Mouse (Mus musculus) left cerebral cortex, postnatal 36 days (tissue): Measurements from ENCODE around the gene Sco1. TPM values are rescaled to one million over a fixed set of nuclear protein-coding genes. Genes with fewer than 3 reads are reported as not detected.

Experiments
- DNase-seq, 2 experiments: peaks; one replicate each; pipeline ENCODE4 v3.0.0; 2021 to 2022; ENCODE audit warnings: low spot score in 2 of 2, mixed read lengths in 1 of 2
- intact Hi-C: fragments of 180-260 bp; cut with DNase I; formaldehyde crosslinking; loops from one replicate; pipeline ENCODE4 v1.15.1; 2025
- microRNA-seq: library from miRNA; unstranded; fragments of <30 nt; microRNA quantifications from one replicate; pipeline ENCODE4 v1.2.0, GENCODE M21; 2022
- total RNA-seq, 2 experiments: library from RNA; stranded (reverse); gene quantifications; 2 replicates each; pipeline ENCODE4 v1.2.3; 2021

Gene Sco1
- total RNA-seq, 2 experiments from 2014 or later: 9.0 to 12.1 TPM

- no peak for DNase-seq
- intact Hi-C loops: no loop called here
These were observed 54.5 kb downstream of the Sco1 start for GRCm38 (mm10) chr11:67106973-67107372.

- intact Hi-C loops: loop anchor here (10.0 kb wide), 2 partner anchors 344 to 544 kb away; partner anchors contain the start of gene Gas7
- DNase-seq: peak; percentile 75 to 80
These were observed 57.9 kb downstream of the Sco1 start for GRCm38 (mm10) chr11:67110168-67110948.

- intact Hi-C loops: loop anchor here (1.0 to 10.0 kb wide), 4 partner anchors 123 to 543 kb away; partner anchors contain the start of gene Gas7
These were observed 59.8 kb downstream of the Sco1 start for GRCm38 (mm10) chr11:67112019-67112850.

GRCm38 (mm10) chr11:67112851-67113202 lies 60.4 kb downstream of the Sco1 start:
- intact Hi-C loops: loop anchor here (1.0 to 10.0 kb wide), 4 partner anchors 122 to 542 kb away; partner anchors contain the start of gene Gas7
- DNase-seq: peak; percentile 49 to 77

More at GRCm38 (mm10) chr11:67112019-67112850, 59.8 kb downstream of the Sco1 start:
- DNase-seq: peak; percentile 63 to 75

GRCm38 (mm10) chr11:67113381-67113780 lies 60.9 kb downstream of the Sco1 start:
- DNase-seq: no peak
- intact Hi-C loops: loop anchor here (10.0 kb wide), 2 partner anchors 341 to 541 kb away; partner anchors contain the start of gene Gas7

GRCm38 (mm10) chr11:67114261-67114660 lies 61.8 kb downstream of the Sco1 start:
- DNase-seq: no peak
- intact Hi-C loops: loop anchor here (10.0 kb wide), 2 partner anchors 341 to 541 kb away; partner anchors contain the start of gene Gas7

GRCm38 (mm10) chr11:67114901-67115300 lies 62.4 kb downstream of the Sco1 start:
- intact Hi-C loops: loop anchor here (10.0 kb wide), 2 partner anchors 340 to 540 kb away; partner anchors contain the start of gene Gas7

More at GRCm38 (mm10) chr11:67114901-67115300, 62.4 kb downstream of the Sco1 start:
- no peak for DNase-seq

Small RNA genes lying within 50 kb of the gene (microRNA-seq; reads per million reads assigned to microRNA genes)
- not detected for gene Mir6923

Other genes with a start within 250 kb of the Sco1 start
- gene Pirt, start 140.7 kb upstream of the Sco1 start, total RNA-seq: under 1 TPM in 1 of 2 experiments, not detected in 1; 0.20 TPM
- not detected for gene Tmem238l, start 96.0 kb upstream of the Sco1 start, total RNA-seq
- gene Tmem220, start 27.5 kb upstream of the Sco1 start, total RNA-seq: under 1 TPM; 0.27 to 0.68 TPM
- 10 to 100 TPM; 24.8 to 26.7 TPM for gene Adprm, start 76 bp upstream of the Sco1 start, total RNA-seq
- 1 to 10 TPM; 3.5 to 6.2 TPM for gene Myh3, start 25.6 kb downstream of the Sco1 start, total RNA-seq
- gene Myh2, start 118.4 kb downstream of the Sco1 start, total RNA-seq: under 1 TPM; 0.63 to 0.69 TPM
- under 1 TPM; 0.32 to 0.54 TPM for gene Myh1, start 147.4 kb downstream of the Sco1 start, total RNA-seq
- under 1 TPM; 0.11 to 0.35 TPM for gene Myh4, start 185.4 kb downstream of the Sco1 start, total RNA-seq
- gene Myh8, start 224.5 kb downstream of the Sco1 start, total RNA-seq: under 1 TPM; 0.42 to 0.45 TPM